Mouse (Mus musculus): Measurements from ENCODE around the gene Fabp3.

Fabp3 gene

GRCm38 (mm10) chr4:130308231-130309081 lies at the start of gene Fabp3, which contains the start of gene Gm10570:
Fabp3 (plus strand) TSS chr4:130308595.
Gm10570 (minus strand) TSS chr4:130308674.
- DNase-seq = peak; percentile 81 to 84

DNA sequence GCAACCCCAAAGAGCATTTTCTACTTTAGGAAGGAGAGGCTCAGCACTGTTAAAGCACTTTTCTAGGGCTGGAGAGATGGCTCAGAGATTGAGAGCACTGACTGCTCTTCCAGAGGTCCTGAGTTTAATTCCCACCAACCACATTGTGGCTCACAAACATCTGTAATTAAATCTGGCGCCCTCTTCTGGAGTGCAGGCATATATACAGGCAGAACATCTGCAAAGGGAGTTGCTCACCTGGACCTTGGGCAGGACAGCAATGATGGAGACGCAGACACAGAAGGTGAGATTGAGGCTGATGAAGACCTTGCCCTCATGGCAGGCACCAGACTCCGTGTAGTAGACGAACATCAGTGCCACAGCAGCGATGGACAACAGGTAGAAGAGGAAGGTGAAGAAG lies 48.0 kb upstream of the Fabp3 start:
- DNase-seq = no peak

- DNase-seq = no peak
These were observed 44.3 kb upstream of the Fabp3 start for GRCm38 (mm10) chr4:130264131-130264530.

DNA sequence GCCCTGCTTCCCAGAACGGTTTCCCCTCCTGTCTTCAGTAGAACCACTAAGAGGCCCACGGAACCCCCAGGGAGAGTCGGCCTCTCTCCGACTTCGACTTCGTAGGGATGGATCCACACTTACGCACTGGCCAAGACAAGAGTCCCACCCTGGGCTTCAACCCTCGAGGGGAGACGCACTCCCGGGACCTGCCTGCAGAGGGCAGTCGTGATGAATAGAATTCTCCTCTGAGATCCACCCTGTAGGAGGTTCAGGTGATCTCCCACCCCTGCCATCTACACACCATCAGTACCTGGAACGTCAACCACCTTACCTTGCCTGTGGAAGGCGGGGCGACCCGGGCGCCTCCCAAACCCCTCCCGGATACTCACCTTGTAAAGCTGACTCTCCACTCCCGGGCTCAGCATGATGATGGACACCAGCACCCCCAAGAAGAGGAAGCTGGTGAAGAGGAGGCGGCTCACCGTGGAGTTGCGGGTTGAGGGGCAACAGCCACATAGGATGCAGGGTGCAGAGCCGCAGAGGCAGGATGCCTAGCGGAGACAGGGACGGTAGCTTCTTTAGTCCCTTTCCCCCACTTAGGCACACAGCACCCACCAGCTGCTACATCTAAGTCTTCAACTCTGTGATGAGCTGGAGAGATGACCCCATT lies 43.6 kb upstream of the Fabp3 start:
- DNase-seq = peak; percentile 86 to 93

DNA sequence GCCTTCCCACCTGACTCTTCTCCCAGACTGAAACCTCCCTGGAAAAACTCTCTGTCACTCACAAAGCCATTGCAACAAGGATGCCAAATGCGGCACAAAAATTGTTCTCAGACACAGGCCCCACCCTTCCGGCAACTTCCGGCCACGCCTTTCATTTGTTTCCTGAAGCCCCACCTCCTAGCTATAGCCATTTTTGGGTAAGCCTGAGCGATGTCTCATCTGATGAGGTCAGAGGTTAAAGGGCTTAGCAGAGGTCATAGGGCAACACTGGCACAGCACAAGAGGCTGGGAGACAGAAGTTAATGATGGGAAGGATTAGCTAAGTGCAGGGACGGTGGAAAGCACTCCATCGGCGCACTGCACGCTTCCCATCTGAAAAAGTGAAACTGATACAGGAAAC lies 41.8 kb upstream of the Fabp3 start:
- no peak for DNase-seq

GRCm38 (mm10) chr4:130267069-130267468 lies 41.3 kb upstream of the Fabp3 start:
- DNase-seq = no peak

DNA sequence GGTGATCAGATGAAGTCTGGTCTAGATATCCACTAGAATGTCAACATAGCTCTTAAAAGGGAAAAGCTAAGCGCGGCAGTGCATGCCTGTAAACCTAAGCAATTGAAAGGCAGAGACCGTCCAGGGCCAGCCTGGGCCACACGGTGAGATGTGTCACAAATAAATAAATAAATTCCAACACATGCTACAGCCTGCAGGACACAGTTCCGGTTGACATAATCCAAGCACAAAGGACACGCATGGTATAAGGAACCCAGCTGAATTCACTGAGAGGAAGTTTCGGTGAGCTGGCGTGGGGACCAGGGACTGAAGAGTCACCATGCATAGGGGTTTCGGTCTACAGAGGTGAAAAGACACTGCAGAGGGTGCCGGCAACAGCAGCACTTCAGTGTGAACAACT lies 39.7 kb upstream of the Fabp3 start:
- no peak for DNase-seq

DNA sequence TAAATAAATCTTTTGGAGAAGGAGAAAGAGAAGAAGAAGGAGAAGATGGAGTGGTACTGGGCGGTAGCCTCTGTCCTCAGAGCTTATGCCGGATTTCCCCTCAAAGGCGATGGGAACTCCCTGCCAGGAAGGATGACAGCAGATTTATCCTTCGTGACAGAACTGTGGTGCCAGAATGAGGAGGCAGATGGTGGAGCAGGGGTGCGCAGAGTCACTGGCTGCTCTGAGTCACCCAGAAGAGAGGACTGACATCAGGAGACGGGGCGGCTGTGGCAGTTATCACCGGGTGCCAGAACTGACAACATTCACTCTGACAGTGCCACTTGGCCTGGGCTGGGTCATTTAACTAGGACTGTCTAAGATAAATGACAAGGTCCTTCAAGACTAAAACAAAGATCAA lies 38.3 kb upstream of the Fabp3 start:
- DNase-seq = peak; percentile 79 to 80

DNA sequence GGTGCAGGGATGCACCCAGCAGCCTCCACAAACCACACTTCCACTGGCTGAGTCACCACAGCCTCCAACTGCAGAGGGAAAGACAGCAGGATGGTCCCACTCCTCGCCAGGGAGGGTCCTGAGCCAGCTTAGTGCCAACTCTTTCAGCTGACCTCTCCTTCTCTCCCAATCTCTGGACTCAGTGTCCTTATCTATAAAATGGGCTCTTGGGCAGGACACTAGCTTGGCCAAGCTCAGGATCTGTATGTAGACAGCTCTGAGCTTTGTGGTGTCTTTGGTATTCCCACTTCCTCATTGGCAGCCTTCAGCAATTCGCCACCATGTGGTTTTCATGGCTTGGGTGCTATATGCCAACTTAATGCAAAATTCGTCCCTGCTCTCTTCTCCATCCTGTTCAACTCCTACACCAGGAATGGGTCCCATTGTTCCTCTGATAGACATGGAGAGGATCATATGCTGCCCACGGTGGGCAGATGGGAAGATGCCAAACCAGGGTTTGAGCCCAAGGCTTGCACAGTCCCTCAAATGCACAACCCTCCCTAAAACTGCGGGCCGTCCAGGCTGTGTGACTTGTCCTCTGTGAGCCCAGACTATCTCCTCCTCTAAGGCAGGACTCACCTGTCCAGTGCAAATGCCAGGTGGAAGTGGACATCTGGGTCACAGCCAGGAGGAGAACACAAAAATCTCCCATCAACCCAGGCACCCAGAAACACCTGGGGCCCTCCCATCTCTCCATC lies 37.6 kb upstream of the Fabp3 start:
- DNase-seq = peak; percentile 34 to 35

- peak; percentile 62 to 72 for DNase-seq
These were observed 34.6 kb upstream of the Fabp3 start for GRCm38 (mm10) chr4:130273698-130274345.

DNA sequence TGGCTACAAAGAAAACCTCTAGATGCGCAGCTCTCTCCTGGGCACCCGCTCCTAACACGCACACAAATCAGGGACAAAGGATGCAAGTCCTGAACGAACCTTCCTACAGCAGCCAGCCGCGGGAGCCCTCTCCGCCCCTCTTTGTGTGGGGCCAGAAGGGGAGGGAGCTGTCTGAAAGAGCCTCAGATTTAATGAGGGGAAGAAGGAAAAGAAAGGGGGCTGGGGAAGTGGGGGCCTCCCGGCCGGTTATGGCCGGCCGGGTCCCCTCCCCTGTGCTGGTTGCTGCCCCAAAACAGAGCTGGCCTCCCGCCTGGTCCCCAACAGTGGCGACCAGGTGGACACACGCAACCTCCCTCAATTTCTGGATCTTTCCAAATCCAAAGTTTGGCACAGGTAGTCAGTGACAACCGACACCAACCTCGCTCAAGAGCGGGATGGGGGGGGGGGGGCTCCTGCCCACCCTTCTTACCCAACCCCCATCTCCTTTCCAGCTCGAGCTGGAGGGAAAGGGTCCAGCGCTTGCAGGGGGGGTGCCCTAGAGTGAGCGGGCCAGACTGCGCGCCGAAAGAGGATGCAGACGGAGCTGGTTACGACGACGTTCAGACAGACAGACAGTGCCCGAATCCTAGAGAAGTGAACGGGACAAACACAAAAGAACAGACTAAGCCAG lies 33.9 kb upstream of the Fabp3 start:
- peak; percentile 82 to 83 for DNase-seq

DNA sequence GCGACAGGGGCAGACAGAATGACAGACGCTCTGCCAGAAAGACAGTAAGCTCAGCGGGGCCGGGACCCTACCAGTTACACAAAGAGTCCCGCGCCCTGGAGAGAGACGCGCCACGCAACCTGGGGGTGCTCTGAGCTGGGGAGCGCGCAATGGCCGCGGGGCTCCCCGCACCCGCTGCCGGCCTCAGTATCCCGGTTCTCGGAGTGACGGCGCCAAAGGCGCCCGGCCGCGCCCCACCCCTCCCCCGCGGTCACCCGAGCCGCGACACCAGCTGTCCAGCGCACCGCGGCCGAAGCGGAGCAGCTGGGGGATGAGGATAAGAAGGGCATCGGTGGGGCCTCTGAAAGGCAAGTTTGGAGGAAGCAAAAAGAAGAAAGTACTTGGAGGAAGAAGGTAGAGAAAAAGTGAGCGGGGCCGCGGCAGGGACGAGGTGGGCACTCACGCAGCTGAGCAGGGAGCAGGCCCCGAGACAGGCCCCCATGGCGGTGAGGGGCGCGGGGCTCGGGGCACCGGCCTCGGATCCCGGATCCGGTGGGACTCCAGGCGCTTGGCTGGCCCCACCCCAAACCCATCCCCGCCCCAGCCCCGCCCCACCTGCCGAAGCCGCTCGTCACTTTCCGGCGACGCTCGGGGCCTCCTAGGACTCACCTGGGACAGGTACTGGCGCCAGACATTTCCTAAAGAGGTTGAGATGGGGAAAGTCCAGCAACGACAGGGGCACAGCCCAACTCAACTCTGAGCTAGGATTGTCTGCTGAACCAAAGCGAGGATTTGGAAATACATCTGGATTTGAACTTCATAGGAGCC lies 33.2 kb upstream of the Fabp3 start:
- DNase-seq = peak; percentile 88

DNA sequence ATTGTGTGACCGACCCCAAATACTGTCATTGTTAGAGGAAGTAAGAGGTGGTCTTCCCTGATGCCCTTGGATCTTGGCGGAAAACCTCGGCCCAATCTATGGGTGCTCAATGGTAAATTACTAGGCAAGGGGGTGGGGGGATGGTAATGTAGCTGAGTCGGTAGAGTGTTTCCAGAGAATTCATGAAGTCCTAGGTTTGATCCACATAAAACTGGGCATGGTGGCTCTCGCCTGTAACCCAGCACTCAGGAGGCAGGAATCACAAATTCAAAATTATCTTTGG lies 32.6 kb upstream of the Fabp3 start:
- no peak for DNase-seq

DNA sequence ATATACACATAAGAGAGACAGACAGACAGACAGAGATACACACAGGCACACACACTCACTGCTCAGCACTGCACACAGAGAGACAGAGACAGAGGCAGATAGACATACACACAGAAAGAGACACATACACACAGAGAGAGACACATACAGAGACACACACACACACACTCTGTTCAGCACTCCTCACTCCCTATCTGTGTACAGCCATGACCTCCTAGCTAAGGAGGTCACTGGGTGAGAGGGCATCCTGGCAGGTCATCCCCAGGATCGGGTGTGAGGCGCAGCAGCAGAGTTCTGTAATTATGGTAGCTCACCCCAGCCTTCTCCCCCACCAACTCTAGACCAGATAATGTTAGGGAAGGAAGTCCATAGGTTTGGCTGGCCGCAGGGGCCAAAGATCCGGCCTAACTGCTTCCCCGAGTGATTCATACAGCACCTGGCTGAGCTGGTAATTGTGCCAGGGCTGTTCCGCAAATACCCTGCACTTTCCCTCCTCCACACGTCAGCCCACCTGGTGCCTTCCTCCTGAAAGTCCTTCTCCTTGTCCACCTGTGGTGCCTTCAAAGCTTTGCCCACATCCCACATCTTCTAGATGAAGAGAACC lies 31.7 kb upstream of the Fabp3 start:
- peak in 1 of 2 experiments; percentile 42 for DNase-seq

DNA sequence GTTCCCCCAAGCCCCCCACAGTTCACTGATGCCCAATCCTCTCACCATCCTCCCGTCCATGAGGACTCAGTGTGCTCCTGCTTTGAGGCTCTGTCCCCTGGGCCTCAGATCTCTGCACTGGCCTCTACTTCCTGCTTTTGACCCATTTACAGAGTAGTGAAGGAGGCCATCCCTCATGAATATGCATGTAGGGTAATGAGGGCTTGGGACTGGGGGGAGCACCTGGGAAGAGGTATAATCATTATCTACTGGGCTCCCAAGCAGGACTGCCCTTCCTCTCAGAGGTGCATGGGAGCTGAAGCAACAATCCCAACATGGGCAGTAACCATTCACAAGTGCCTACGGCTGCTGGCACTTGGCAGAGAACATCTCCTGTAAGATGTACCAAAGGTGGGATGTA lies 29.3 kb upstream of the Fabp3 start, which contains the start of gene Serinc2:
Serinc2 (minus strand) TSS at position 101 of the 400 bp plus-strand sequence.
- no peak for DNase-seq

- DNase-seq = no peak
These were observed 25.5 kb upstream of the Fabp3 start for GRCm38 (mm10) chr4:130282856-130283255.

DNA sequence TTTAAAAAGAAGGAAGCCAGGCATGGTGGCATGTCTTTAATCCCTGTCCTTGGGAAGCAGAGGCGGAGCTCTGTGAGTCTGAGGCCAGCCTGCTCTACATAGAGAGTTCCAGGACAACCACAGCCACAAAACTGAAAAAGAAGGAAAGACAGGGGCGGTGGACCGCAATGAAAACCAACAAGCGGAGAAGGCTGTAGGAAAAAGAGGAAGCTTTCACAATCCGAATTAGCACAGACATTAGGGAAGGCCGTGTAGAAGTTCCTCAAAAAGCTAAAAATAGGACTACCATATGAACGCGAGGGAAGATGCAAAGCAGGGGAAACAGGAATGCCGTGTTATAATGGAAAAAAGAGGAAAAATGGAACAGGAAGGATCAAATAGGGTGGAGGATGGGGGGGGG lies 24.6 kb upstream of the Fabp3 start:
- DNase-seq = no peak

DNA sequence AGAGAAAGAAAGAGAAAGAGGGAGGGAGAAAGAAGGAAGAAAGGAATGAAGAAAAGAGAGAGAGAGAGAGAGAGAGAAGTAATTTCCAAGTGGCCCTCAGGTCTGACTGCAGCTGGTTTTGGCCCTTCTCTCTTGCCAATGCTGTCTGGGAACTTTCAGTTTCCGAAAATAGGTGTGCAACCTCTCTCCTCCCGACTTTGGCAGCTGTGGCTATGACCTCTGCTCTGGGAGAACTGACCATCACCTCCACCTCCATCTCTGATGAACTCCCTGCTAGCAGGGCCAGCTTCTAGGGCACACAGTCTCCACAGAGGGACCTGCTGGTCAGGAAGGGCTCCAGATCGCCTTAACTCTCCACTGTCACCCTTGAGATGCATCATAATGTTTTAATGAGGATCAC lies 21.9 kb upstream of the Fabp3 start:
- DNase-seq = no peak

DNA sequence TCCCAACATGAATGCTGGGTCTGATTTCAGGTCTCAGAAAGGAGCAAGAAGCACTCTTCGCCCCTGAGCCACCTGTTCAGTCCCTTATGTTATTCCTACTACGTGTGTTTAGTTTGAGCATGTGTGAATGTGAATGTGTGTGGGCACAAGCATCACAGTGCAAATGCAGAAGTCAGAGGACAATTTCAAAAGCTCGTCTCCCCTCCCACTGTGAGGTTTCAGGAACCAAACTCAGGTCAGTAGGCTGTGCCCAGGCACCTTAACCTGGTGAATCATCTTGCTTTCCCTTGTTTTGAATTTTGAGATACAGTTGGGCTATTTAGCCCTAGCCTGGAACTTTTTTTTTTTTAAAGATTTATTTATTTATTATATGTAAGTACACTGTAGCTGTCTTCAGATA lies 18.6 kb upstream of the Fabp3 start:
- no peak for DNase-seq

DNA sequence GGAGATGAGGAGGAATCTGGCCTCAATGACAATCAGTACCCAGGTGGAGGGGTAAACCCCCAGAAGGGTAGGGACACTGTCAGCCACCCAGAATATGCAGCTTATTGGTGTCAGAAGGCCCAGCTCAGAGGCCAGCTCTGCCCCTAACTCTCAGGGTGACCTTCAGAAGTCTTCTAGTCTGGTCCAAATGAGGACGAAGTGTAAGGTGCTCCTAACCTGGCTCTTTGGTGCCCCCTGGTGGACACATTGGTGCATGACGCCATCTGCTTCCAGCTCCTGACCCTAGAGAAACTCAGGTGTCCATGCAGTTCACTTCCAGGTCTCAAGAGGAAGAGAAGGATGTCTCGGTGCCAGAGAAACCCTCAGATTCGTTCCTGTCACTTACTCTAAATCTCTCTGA lies 16.1 kb upstream of the Fabp3 start:
- DNase-seq = peak; percentile 93 to 95

DNA sequence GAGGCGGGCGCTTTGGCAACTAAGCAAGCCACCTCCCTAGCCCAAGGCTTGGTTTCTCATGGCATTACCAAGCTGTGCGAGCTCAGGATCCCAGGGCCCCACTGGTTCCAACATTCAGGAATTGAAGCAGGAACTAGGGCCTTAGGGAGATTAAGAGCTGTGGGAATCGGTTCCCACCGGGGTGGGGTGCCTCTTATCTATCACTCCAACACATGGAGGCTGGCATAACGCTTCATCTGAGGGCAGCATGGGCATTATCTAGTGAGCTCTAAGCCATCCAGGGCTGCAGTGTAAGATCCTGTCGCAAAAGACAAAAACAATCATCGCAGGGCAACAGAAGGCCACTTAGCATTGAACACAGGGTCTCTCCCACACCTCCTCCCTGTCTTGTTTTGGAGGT lies 13.9 kb upstream of the Fabp3 start:
- DNase-seq = no peak

Data from cerebellum, postnatal 14 days (tissue).